Mouse (Mus musculus): ENCODE results near the gene Rhbdd1.

The Rhbdd1 gene

GRCm38 (mm10) chr1:82361240-82361639, 45.0 kb downstream of the Rhbdd1 start:
- DNase-seq (ENCODE audit: inconsistent age in 2 of 2, low spot score in 1 of 2), result no peak

GRCm38 (mm10) chr1:82362165-82362564, 45.9 kb downstream of the Rhbdd1 start:
- no peak for DNase-seq (ENCODE audit: inconsistent age in 2 of 2, low spot score in 1 of 2)

- DNase-seq (ENCODE audit: inconsistent age in 2 of 2, low spot score in 1 of 2), result no peak
Observed at GRCm38 (mm10) chr1:82364047-82364446, 47.8 kb downstream of the Rhbdd1 start.

GRCm38 (mm10) chr1:82364468-82364867, 48.2 kb downstream of the Rhbdd1 start:
- DNase-seq (ENCODE audit: inconsistent age in 2 of 2, low spot score in 1 of 2), result no peak

GRCm38 (mm10) chr1:82371636-82372428, 55.6 kb downstream of the Rhbdd1 start:
- DNase-seq (ENCODE audit: inconsistent age in 2 of 2, low spot score in 1 of 2), result no peak

- no peak for DNase-seq (ENCODE audit: inconsistent age in 2 of 2, low spot score in 1 of 2)
Observed at GRCm38 (mm10) chr1:82373924-82374323, 57.7 kb downstream of the Rhbdd1 start.

- peak in 1 of 2 experiments; percentile 36 for DNase-seq (ENCODE audit: inconsistent age in 2 of 2, low spot score in 1 of 2)
Observed at GRCm38 (mm10) chr1:82374831-82375358, 58.6 kb downstream of the Rhbdd1 start.

- DNase-seq (ENCODE audit: inconsistent age in 2 of 2, low spot score in 1 of 2), result no peak
Observed at GRCm38 (mm10) chr1:82375452-82375851, 59.2 kb downstream of the Rhbdd1 start.

GRCm38 (mm10) chr1:82381946-82382345, 65.7 kb downstream of the Rhbdd1 start:
- no peak for DNase-seq (ENCODE audit: inconsistent age in 2 of 2, low spot score in 1 of 2)

GRCm38 (mm10) chr1:82384106-82384505, 67.9 kb downstream of the Rhbdd1 start:
- no peak for DNase-seq (ENCODE audit: inconsistent age in 2 of 2, low spot score in 1 of 2)

- no peak for DNase-seq (ENCODE audit: inconsistent age in 2 of 2, low spot score in 1 of 2)
Observed at GRCm38 (mm10) chr1:82385054-82385453, 68.8 kb downstream of the Rhbdd1 start.

GRCm38 (mm10) chr1:82385827-82386230, 69.6 kb downstream of the Rhbdd1 start:
- DNase-seq (ENCODE audit: inconsistent age in 2 of 2, low spot score in 1 of 2), result no peak

- no peak for DNase-seq (ENCODE audit: inconsistent age in 2 of 2, low spot score in 1 of 2)
Observed at GRCm38 (mm10) chr1:82386814-82387771, 70.8 kb downstream of the Rhbdd1 start.

GRCm38 (mm10) chr1:82389371-82389770, 73.1 kb downstream of the Rhbdd1 start:
- DNase-seq (ENCODE audit: inconsistent age in 2 of 2, low spot score in 1 of 2), result no peak

GRCm38 (mm10) chr1:82395371-82395770, 79.1 kb downstream of the Rhbdd1 start:
- DNase-seq (ENCODE audit: inconsistent age in 2 of 2, low spot score in 1 of 2), result no peak

GRCm38 (mm10) chr1:82407786-82408185, 91.5 kb downstream of the Rhbdd1 start:
- no peak for DNase-seq (ENCODE audit: inconsistent age in 2 of 2, low spot score in 1 of 2)

- DNase-seq (ENCODE audit: inconsistent age in 2 of 2, low spot score in 1 of 2), result no peak
Observed at GRCm38 (mm10) chr1:82409271-82409670, 93.0 kb downstream of the Rhbdd1 start.

GRCm38 (mm10) chr1:82410548-82410947, 94.3 kb downstream of the Rhbdd1 start:
- no peak for DNase-seq (ENCODE audit: inconsistent age in 2 of 2, low spot score in 1 of 2)

- no peak for DNase-seq (ENCODE audit: inconsistent age in 2 of 2, low spot score in 1 of 2)
Observed at GRCm38 (mm10) chr1:82411521-82411920, 95.3 kb downstream of the Rhbdd1 start.

GRCm38 (mm10) chr1:82412085-82412484, 95.8 kb downstream of the Rhbdd1 start:
- DNase-seq (ENCODE audit: inconsistent age in 2 of 2, low spot score in 1 of 2), result no peak

- DNase-seq (ENCODE audit: inconsistent age in 2 of 2, low spot score in 1 of 2), result no peak
Observed at GRCm38 (mm10) chr1:82414434-82415045, 98.3 kb downstream of the Rhbdd1 start.
